Mouse (Mus musculus): ENCODE results near the gene Gimap4. TPM values are rescaled to one million over a fixed set of nuclear protein-coding genes. Genes with fewer than 3 reads are reported as not detected.
"Not testable (repeated sequence)": the region's sequence is repeated elsewhere in the genome, so short reads cannot be mapped to it uniquely, and the experiment has no call there.

Gene Gimap4
- total RNA-seq, 2 experiments from 2014 or later, result 23.6 to 30.4 TPM

DNA sequence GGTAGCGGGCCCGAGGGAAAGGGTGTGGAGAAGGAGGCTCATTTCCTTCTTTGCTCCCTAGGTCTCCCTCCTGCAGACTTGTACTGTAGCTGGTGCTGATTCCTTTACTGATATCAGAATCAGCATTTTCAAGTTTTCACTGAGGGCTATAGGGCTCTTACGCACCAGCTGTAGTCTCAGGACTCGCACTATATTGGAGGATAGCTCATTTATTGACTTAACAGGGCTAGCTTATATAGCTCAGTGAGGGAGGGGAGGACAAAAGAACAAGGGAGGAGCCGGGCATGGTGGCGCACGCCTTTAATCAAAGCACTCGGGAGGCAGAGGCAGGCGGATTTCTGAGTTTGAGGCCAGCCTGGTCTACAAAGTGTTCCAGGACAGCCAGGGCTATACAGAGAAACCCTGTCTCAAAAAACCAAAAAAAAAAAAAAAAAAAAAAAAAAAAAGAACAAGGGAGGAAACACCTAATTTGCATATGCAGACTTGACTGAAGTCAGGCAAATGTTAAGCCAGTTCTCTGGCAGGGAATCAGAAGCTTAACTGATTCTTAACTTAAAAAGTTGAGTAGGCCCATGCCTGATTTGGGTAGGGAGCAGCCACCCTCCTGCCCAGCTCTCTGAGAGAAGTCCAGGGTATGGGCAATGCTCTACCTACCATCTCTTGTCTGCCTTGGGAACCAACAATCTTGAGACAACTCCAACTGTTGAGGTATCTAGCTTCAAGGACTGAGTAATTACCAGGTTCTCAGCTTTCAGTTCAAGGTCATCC is 9.9 kb upstream of the Gimap4 start:
- intact Hi-C loops (cut with DNase I), result loop anchor here (2.0 kb wide), 1 partner anchor 26 kb away; no protein-coding TSS in a partner anchor

DNA sequence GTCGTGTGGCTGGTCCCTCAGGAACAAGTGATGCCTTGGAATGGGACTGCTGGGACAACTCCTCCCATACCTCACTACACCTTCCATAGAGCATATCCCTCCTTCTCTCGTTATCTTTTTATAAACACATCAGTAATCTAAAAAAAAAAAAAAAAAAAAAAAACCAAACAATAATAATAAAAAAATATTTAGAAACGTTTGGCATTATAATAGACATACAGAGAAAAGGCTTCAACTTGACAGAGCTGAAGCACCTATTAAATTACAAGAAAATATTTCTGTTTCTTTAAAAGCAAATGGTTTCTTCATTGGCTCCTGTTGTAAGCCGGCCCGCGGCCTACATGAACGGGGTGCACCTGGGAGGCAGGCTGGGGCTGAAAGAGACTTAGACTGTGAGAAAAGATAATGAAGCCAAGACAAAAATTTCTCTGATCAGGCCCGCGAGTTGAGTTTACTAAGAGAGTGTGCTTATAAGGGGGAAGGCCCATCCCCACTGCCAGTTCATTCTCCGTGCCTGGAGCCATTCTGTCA is 8.9 kb upstream of the Gimap4 start:
- intact Hi-C loops (cut with DNase I), result loop anchor here (2.0 kb wide), 1 partner anchor 27 kb away; no protein-coding TSS in a partner anchor
- no peak for DNase-seq

More for the DNA sequence above, 9.9 kb upstream of the Gimap4 start:
- DNase-seq, result no peak

DNA sequence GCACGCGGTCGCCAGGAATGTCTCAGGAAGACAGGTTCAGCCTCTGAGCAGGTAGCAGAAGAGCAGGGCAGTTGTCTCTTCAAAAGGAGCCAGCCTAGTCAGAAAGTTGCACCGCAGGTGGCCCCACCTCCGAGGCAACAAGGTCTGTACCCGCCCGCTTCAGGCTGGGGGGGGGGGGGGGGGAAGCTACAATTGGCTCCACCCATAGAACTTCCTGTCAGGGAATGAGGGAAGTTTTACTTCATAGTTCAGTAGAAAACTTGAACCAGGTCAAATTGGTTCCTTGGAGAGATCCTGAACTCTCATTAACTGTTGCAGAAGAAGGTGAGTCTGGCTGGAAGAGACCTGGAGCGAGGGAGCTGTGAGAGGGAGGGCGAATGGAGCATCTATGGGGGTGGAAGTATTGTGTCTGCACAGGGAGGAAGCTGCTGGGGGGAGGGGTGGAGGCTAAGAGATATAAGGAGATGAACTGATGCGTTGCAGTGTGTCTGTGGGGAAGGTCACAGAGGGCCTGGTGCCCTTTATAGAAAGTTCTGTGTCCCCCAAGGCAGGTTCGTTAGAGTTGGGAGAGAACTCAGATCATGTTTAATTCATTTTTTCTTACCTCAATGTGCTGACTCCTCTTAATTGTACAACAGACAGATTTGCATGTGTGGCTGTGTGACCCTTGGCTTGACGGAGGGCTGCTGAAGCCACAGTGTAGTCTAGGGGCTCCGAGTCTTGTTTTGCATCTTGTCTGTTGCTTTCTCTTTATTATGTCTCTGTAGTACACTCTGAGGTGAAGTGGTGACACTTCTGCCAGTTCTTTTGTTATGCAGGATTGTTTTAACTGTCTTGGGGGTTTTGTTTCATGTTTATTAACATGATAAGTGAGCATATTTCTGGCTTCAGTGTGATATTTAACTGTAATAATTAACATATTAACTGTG is 8.2 kb upstream of the Gimap4 start, which contains the start of gene Gimap9:
Gene Gimap9 (plus strand): TSS at position 199 of the 929 bp plus-strand sequence.
- peak in 1 of 2 experiments; percentile 57 for DNase-seq
- intact Hi-C loops (cut with DNase I), result loop anchor here (2.0 kb wide), 1 partner anchor 27 kb away; no protein-coding TSS in a partner anchor

DNA sequence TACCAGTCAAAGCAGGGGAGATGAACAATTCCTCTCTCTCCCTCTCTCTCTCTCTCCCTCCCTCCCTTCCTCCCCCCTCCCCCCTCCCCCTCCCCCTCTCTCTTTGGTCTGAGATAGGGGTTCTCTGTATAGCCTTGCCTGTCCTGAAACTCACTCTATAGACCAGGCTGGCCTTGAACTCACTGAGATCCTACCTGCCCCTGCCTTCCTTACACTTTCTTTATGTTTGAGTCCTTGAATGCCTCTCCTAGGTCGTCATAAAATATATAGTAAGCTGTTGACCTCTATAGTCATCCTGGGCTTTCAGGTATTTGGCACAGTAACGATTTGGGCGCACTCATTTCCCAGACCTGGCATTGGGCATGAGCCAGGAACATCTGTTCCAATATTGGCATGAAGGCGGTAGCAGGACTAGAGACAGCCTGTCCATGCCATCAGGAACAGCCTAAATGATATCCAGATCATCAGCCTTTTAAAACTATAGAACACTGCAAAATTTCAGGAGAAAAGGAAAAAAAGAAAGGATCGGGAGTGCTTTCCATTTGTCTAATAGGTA is 7.4 kb upstream of the Gimap4 start:
- intact Hi-C loops (cut with DNase I), result no loop called here

DNA sequence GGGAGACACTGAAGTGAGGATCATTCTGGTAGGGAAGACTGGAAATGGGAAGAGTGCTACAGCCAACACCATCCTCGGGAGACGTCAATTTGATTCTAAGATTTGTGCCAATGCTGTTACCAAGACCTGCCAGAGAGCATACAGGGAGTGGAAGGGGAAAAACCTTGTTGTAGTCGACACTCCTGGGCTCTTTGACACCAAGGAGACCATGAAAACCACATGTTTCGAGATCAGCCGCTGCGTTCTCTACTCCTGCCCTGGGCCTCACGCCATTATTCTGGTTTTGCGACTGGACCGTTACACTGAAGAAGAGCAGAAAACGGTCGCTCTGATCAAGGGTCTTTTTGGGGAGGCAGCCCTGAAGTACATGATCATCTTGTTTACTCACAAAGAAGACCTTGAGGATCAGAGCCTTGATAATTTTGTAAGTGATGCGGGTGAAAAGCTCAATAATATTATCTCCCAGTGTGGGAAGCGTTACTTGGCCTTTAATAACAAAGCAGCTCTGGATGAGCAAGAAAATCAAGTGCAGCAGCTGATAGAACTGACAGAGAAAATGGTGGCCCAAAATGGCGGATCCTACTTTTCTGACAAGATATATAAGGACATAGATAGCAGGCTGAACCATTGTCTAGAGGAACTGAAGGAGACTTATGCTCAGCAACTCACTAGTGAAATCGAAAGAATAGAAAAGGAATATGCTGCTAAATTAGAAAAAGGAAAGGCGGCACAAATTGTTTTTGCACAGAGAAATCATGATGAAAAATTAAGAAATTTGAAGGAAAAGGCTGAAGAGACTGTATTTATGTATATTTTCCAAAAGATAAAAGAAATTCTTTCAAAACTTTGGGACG is 6.6 kb upstream of the Gimap4 start:
- intact Hi-C loops (cut with DNase I), result no loop called here
- no peak for DNase-seq

More for the DNA sequence above, 7.4 kb upstream of the Gimap4 start:
- DNase-seq, result no peak

DNA sequence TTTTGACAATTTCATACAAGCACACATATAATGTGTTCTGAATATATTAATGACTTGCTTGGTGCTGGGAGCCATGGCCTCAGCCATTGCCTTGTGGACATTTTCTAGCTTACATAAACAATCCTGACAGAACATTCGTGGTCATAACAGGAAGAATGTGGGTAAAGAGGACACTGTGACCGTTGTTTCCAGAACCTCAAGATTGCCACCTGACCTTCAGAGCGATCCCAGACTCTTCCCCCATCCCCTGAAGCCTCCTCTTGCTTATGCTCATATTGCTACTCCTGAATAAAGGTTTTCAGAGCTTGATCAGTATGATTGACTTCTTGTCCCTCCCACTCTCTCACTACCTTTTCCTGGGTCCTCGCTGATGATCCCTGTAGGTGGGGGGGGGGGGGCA is 6.0 kb upstream of the Gimap4 start:
- intact Hi-C loops (cut with DNase I), result no loop called here
- no peak for DNase-seq

DNA sequence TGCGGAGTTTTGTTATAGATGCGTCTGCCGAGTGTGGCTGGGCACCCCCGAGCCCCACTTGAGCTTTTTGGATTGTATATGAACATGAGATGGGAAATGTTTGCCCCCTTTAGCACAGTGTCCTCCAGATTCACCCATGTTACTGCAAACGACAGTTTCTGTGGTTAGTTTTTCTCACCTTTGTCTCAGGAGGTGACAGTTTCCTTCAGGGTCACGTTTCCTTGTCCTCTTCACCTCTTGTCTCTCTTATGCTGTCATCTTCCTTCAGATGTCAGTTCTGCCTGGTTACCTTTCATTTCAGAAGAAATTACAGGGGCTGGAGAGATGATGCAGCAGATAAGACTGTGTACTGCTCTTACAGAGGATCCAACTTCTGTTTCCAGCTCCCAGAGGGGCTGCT is 4.6 kb upstream of the Gimap4 start:
- intact Hi-C loops (cut with DNase I), result no loop called here

DNA sequence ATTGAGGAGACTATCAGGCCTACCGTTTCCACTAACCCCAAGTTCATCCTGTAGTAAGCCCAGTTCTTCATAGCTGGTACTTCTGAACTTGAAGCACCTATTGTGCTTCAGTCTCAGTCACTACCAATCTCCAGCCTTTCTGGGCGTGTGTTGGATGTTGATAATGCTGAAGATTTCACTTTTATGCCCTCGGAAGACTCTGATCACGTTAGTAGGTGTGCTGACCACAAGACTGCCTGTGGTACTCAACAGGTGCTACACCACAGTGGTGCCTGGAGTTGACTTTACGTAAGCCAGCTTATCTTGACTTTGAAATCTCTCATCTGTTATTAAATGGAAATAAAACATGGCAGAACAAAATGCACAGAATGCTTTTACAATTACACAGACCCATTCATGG is 3.9 kb upstream of the Gimap4 start:
- intact Hi-C loops (cut with DNase I), result no loop called here
- no peak for DNase-seq

More for the DNA sequence above, 4.6 kb upstream of the Gimap4 start:
- no peak for DNase-seq

DNA sequence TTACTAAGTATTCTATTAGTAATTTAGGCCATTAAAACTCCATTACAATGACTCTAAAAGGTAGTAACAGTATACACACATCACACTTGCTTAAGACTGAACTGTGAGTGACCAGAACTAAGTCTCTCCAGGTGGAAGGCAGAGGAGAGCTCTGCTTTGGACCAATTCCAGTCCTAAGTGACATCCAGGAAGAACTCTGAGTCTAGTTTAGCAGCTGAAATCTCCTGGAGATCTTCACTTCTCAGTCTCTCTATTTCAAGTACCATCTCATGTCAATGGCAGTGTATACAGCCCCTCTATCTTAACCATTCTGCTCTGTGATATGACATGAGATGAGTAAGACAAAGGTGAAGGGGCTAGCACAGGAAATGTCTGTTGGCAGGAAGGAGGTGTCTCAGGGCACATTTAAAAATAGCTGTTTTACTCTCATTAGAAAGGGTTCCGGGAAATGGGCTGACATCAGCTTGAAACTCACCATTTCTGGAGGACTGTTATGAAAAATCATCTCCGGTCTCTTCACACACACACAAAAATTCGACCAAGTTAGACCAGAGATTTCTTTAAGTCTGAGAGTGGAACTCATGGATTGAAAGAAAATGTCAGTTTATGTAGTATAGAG is 2.8 kb upstream of the Gimap4 start:
- DNase-seq, result no peak
- intact Hi-C loops (cut with DNase I), result no loop called here

DNA sequence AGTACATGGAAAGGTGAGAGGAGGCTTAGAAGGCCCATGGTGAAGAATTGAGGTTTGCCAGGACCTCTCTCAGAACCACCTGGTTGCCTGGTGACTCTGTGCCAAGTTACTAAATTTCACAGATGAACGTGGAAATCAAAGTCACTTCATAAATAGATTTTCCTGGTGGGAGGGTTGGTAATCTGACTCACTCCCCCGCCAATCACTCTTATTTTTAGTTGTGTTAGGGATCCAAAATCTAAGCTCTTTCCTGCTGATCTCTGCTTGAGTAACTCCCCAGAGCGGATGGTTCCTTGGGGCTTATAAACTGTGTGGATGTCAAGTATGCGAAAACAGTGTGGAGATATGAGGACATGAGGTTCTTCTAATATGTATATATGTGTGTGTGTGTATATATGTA is 2.1 kb upstream of the Gimap4 start:
- no peak for DNase-seq
- intact Hi-C loops (cut with DNase I), result no loop called here

DNA sequence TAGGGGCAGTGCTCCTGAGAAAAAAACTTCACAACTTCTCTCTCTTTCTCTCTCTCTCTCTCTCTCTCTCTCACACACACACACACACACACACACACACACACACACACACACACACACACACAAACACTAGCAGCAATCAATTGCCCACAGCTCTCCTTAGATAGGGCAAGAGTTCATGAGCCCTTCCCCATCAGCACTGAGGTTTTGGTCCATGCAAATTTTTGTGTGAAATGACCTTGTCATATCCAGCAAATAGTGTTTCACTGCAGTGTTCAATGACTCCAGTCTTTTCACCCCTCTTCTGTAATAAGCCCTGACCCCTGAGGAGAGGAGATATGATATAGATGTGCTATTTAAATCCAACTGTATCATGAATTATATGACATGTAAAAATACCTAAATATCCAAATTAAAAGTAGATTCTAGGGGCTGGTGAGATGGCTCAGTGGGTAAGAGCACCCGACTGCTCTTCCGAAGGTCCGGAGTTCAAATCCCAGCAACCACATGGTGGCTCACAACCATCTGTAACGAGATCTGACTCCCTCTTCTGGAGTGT is 1.0 kb upstream of the Gimap4 start:
- intact Hi-C loops (cut with DNase I); DNase-seq: not testable (repeated sequence)

DNA sequence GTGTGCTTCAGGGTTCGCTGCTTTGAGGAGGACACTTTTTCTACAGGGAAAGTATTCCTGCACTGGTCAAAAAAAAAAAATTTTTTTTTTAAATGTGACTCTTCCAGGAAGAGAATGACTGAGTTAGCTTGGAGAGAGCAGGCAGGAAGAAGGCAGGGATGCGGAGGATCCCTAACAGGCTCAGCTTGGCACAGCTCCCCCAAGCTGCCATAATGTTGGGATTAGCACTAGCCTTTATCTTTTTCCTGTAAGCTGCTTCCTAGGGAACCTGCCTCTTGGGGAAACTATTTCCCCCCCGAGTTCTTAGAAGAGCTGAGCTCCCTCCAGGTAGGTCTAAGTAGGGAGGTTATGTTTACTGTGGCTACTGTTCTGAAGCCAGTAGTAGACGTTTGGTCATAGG is 457 bp downstream of the Gimap4 start:
- no peak for DNase-seq
- intact Hi-C loops (cut with DNase I), result loop anchor here (1.0 to 2.0 kb wide), 2 partner anchors 12 to 62 kb away; partner anchors contain the start of gene Gimap5

DNA sequence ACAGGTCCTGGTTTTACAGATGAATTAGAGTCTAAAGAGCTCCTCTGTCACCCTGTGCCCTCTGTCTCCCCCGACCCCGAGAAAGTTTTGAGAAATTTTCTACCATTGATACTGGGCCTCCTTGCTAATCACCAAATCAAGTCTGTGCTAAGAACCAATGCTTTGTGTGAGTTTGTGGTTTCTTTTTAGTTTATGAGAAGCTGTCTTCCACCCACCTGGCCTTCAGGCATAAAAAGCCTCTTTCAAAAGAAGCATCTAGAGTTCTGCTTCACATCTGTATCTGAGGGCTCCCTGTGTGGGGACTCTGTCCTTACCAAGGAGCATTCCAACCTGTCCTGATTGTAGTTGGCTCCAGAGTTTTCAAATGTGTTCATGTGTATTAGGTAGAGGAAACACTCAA is 902 bp downstream of the Gimap4 start:
- intact Hi-C loops (cut with DNase I), result loop anchor here (1.0 to 2.0 kb wide), 2 partner anchors 12 to 62 kb away; partner anchors contain the start of gene Gimap5
- DNase-seq, result no peak

DNA sequence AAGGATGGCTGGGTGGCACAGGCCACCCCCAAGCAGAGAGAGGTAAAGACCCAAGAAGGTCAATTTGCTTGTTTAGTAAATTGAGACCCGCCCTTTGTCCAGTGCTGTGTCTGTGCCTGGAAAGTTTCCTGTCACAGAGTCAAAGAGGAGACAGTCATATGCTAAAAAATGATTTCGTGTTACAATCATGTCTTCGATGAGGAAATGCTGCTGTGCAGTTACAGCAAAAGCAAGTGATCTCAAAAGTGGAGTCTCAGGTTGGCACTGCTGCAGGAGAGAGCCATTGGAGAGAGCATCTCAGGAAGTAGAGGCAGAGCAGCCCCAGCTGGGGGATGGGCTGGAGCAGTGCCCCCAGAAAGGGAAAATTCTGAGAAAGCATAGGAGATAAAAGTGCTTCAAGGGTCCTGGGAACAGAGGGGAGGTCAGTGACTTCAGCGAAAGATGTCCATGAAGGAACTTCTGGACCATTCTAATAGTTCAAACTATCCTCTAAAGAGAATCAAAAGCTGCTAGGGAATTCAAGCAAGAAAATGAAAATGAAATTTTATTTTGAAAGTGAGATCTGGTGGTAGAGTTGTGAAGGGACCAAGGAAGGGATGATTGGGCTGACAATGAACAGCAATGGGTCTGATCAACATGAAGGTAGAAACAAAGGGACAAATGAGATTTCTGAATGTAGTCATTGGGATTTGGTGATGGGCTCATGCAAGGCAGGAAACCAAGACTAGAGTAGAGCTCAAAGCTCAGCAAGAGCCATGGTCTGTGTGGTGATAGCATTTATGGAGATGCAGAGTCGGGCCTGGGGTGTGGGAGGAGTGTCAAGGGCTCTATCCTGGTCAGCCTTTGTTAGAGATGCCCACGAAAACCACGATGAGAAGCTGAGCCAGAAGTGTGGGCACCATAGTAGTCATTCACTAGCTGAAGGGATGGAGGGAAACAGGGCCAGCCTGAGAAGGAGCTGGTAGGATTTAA is 1.6 kb downstream of the Gimap4 start:
- no peak for DNase-seq
- intact Hi-C loops (cut with DNase I), result loop anchor here (1.0 to 2.0 kb wide), 2 partner anchors 11 to 61 kb away; partner anchors contain the start of gene Gimap5

DNA sequence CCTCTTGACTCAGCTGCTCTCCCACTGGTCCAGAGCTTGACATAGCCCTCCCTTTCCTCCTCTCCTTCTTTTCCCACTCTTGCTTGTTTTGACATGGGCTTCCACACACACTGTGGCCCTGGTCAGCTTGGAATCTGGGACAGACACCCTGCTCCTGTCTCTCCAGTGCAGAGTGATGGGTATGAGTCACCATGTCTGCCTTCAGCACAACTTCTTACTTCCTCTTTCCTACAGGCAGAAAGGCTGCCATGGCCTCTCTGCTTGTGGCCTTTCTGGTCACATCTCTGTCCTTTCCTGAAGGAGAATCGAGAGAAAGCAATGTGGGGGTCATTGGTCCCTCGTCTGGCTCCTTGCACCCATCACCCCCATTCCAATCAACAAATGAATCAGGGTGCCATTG is 2.7 kb downstream of the Gimap4 start:
- no peak for DNase-seq
- intact Hi-C loops (cut with DNase I), result no loop called here

DNA sequence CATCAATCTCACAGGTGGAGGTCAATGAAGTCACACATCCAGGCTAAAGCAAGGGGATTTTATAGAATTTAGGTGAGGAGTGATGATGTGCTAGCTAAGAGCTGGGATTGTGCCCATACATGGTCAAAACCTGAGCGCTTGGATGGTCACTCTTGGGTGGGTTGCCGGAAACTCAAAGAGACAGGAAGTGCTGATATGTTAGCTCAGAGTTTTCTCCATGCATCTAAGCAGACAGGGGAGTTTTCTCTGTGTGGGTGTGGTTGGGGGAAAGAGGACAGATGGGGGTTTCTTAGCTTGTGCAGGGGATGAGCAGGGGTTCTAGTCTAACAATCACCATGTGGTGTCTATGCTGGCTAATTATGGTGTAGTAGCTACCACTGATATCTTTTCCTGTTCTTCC is 5.0 kb downstream of the Gimap4 start:
- intact Hi-C loops (cut with DNase I), result no loop called here
- DNase-seq, result no peak

DNA sequence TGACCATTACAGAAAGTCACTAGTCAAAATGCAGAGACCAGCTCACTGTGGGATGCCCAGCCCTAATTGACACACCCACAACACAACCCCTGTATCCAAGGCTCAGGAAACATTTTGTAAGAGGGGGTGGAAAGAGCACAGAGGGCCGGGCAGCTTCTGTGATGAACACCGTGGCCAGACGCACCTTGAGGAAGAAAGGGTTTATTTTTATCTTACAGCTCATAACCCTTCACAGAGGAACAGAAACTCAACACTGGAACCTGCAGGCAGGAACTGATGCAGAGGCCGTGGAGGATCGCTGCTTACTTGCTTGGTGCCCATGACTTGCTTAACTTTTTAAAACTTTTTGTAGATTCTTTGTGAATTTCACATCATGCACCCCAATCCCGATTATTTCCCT is 8.6 kb downstream of the Gimap4 start:
- no peak for DNase-seq
- intact Hi-C loops (cut with DNase I), result no loop called here
